Mouse (Mus musculus): ENCODE measurements around the gene Tns1.
A peak's percentile ranks its signal among the peaks of the same experiment; 100 is the strongest.

The Tns1 gene

DNA sequence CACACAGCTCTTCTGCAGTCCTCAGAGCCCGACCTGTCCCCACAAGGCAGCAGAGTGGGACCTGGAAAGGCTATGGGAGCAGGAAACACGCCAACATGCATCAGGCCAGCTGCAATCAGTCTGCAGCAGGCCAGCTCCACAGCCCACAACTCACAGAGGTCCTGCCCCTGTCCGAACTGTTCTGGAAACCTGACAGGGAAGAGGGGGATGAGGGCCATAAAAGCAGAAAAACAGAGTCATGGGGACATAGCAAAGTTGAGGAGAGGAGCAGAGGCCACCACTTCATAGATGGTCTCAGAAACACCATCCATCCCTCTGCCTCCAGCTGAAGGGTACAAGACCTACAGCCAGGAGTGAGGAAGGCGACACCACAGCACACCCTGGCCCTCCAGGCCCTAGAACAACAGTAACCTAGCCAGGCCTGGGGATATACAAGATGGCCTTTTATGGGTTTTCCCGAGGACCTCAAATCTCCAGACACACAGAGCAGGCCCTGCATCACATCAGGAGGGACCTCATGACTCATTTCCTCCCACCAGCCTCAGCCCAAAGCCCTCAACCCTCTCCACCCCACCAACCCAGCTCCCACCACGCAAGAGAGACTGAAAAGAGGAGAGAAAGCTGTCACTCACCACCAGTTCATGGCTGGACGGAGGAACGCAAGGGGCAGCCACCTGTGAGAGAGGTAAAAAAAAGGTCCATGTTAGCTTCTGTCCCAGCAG is 108.6 kb downstream of the Tns1 start:
- DNase-seq (ENCODE audit: low read depth, low spot score), result no peak

DNA sequence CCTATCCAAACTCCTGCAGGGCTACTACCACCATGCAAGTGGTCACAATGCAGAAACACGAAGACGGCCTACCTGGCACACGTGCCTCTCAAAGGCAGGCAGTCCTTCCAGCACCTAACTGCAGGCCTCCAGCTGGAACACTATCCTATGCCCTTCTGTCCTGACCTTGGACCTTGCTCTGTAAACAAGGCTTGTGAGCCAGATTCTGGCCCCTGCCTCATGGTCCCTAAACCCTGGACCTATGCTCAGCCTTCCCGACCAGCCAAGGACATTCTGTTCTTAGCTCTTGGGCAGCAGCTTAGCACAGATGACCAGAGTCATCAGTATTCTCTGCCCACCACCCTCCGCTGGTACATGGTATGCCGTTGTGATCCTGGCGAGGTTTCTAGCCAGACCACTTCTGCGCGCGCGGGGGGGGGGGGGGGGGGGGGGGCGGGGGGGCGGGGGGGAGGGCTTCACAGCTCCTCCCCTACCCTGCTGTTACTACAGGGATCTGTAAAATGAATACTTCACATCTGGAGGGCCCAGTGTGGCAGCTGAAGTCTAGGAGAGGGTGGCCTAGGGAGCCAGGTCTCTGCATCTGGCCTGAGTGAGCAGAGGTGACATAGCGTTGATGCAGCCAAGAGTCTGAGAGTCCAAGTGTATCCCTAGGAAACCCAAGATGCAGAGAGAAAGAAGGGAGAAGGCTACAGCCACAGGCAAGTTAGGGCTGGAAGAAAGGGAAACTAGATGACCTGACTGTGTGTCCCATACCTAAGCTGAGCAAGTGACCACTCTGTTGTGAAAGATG is 109.5 kb downstream of the Tns1 start:
- no peak for DNase-seq (ENCODE audit: low read depth, low spot score)

DNA sequence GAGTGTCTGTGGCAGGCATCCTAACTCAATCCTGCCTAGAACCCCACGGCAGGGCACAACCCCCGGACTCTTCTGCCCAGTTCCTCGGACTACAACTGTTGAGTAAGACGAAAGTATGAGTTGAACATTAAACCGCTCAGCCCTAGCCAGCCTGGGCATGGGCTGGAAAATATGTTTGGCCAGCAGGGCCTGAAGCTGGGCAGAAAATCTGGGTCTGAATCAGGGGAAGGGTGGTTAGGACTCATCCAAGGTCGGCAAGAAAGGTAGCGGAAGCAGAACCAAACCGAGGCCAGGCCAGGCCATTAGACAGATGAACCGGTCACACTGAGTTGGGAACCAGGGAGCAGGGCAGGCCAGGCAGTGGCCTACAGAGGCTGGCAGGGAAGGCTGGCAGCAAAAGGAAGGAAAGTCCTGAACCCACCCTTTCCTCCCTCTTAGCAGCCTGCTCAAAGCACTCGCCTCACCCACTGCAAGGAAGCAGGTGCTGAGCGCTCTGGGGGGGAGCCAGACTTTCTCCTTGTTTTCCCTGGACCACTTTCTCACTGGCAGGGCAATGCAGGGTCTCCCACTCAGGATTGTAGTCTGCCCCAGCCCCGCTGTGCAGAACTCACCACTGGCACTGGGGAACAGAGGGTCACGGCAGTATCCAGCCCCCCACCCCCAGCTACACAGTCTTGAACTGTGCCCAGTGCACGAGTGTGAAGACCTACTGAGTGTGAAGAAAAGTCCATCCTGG is 110.8 kb downstream of the Tns1 start:
- no peak for DNase-seq (ENCODE audit: low read depth, low spot score)

DNA sequence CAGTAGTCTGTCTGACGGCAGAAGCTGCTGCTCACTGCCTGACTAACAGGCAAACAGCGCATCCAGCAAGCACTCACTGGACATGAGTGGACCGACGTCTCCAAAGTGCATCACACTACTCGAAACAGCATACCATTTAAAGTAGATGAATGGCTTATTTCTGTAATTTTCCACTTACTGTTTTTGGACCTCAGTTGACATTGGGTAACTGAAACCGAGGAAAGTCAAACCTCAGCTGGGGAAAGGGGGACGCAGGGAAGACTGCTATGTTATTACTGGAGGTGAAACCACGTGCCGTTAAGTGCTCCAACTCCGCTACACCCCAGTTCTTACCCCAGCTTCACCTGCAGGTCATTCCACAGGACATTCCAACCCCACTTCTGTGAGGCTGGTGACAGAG is 111.5 kb downstream of the Tns1 start:
- no peak for DNase-seq (ENCODE audit: low read depth, low spot score)

DNA sequence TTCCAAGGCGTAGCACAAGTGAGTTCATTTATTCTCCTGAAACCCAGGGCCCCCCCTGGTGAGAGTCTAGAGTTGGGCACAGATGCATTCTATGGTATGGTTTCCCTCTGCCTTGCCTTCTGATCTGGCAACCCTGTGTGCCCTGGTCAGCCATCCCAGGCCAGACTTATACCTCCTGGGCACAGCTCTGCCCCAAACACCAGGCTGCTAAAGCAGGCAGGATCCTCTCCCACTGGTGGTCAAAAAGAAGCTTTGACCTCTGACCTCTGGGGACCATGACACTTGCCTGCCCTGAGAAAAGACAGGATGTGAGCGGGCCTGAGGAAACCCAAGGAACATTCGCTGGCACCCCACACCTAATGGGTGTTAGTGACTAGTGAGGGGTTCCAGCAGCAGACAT is 114.8 kb downstream of the Tns1 start:
- no peak for DNase-seq (ENCODE audit: low read depth, low spot score)

DNA sequence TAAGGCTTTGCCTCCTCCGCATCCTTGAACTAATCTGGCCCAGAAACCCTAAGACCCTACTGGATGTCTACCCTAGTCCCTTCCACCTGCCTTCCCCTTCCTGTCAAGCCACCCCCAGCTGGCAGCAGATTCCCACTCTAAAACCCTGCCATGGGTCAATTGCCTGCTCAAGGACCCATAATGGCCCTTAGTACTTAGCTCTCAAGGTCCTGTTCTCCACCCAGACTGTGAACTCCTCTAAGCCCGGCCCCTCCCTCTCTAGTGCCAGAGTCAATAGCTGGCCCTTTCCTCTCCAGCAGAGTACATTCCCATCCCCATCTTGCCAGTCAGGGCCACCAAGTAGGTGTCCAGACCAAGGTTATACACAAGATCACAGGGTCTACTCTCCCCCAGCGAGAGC is 115.3 kb downstream of the Tns1 start:
- DNase-seq (ENCODE audit: low read depth, low spot score), result no peak

DNA sequence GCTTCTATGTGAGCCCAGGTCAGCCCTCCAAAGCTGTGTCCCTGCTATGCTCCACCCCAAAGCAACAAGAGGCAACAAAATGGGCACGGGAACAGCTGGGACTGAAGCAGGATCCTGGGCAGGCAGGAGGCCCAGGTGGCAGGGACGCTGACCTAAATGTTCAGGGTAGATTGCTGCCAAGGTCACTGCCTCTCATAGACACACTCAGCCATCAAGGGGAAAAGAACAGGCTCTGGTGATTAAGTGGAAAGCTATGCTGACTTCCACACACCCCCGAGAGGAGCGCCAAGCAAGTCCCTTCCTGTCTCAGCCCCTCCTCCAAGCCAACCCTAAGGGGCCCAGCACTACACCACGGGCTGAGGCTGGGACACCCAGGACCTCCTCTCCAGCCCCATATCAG is 115.8 kb downstream of the Tns1 start:
- no peak for DNase-seq (ENCODE audit: low read depth, low spot score)

DNA sequence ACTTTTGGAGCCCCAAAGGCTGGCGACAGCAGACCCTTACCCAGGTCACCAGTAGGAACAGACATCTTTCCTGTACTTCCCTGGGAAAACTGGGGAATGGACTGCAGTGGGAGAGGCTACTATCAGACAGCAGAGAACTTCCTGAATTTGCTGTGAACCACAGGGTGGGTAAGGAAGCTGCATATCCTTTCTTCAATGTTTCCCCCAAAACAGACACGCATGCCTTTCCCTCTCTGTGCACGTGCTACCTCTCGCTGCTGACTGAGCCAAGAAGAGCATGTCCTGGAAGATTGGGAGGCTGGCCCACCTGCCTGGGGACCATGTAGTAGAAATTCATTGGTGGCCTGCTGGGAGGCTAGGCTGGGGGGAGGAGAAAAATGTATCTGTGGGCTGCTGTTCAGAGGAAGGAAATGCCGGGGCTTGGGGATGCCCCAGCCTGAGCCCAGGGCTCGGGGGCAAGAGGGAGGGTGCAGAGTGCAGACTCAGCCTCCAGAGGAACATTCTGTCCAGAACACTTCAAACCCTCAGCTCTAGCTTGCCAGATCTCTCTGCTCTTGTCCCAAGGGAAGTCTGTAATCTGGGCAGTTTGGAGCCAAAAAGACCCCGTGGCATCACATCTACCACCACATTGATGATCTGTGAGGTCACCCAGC is 116.7 kb downstream of the Tns1 start:
- DNase-seq (ENCODE audit: low read depth, low spot score), result no peak

DNA sequence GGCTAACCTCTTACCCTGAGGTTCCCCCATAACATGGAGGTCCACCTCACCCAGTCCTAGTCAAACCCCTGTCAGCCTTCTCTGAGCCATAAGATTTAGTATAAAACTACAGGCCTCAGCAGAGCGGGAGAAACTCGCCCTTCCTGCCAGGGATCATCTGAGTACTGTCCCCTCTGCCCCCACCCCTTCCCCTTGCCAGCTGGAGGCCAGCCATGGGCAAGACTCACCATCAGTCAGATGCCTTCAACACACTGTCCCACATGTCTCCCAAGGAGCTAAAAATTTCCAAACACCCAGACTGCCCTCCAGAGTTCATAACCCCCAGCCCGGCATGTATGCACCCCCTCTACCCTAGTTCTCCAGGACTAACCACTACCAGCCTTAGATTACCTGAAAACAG is 119.2 kb downstream of the Tns1 start:
- no peak for DNase-seq (ENCODE audit: low read depth, low spot score)

DNA sequence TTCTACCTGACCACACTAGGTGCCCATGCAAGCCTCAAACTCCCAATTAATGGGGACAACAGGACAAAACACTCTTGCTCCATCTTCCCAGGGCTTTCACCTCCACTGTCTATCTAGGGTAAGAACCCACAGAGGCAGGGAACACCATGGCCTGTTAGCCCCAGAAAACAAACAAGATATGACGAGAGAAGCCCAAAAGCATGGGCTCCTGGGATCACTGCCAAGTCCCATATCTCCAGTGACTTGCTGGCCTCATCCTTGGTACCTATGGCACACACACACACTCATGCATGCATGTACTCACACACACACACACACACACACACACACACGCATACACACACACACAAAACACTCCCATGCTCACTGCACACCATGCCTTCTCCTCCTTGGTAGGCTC is 120.5 kb downstream of the Tns1 start:
- DNase-seq (ENCODE audit: low read depth, low spot score), result no peak

DNA sequence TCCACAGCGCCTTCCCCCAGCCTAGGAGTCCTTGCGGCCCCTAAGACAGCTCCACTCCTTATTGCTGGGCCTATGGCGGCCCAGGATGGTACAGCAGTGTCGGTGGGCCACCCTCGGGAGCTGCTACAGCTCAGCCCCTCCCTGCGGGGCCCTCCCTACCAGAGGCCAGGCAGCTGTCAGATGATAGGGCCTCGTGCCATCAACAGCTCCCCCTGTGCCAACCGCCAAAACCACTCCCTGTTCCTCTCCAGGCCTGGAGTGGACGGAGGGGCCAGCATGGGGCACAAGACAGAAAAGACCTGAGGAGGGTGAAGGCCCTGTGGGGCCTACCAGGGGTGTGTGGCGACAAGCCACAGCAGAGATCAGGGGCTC is 122.8 kb downstream of the Tns1 start:
- peak; percentile 40 for DNase-seq (ENCODE audit: low read depth, low spot score)

DNA sequence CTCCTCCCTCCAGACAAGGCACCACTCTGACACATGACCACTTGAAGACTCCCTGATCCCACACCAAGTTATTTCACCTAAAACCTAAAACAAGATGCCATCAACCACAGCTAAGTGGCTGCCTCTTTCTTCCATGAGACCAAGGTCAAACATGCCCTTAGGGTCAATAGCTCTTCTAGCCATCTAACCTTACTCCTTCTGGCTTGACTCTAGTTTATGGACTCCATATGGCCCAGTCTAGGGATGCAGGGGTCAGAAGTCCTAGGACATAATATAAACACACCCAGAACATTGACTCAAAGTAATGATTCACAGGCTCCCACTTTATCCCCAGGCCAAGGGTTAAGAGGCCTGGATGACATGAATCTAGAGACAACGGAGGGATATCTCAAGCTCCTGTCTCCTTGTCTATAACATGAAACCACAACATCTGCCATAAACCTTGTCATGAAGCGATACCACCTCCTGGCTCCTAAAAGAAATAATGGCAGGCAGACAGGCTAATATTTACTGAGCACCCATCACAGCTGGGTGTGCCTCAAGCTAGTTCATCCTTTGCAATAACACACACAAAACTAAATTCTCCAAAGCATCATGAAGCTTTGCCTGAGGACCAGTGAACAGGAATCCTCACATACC is 123.3 kb downstream of the Tns1 start:
- no peak for DNase-seq (ENCODE audit: low read depth, low spot score)

DNA sequence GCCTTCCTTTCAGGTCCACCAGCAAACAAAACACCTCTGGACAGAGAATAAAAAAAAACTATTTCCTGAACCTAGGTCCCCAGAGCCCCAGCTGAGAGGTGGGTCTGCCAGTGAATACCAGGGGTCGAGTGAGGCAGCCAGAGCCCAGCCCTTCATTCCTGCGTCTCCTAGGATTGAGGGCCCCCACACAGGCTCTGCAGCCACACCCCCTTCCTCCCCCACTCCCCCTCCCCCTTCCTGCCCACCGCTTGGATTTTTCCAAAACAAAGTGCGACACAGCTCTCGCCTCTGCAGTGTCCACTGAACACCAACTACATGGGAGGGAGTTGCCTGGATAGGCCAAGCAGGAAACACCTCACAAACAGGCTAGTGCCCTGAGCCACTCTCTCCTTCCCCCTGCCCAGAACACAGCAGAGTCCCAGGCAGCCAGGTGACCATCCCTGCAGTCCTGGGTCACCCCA is 124.0 kb downstream of the Tns1 start:
- DNase-seq (ENCODE audit: low read depth, low spot score), result no peak

DNA sequence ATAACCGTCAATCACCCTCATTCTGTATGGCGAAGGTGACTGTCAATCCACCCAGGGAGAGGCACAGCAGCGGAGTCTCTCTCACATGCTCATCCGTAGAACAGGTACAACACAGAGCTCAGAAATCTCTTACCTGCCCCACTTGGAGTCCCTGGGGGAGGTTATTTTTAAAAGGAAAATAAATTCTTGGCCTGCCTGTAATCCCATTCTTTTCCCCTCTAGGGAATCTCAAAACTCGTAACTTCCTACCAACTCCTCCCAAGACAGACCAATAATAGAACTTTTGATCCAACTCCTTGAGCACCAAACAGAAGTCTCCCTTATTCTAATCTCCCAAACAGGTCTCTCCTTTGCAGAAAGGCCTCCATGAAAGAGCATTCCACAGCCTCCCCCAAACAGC is 124.7 kb downstream of the Tns1 start:
- DNase-seq (ENCODE audit: low read depth, low spot score), result no peak

DNA sequence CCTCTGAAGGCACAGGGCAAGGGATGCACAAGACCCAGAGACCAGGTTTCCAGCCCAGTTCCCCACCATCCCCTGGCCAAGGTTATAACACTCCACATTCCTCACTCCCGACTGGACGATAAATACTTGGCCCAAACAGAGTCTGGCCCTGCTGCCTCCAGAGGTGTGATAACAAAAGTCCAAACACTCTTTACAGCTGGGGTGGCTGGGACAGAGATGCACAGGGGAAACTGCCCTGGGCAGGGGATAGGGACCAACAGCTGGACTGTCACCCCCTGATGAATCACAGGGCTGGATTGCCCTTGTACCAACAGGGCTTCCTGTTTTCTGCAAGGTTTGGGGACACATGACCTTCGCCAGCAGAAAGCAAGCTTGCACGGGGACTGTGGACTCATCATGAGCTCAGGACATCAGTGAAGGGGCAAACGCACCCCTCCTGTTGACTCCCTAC is 125.3 kb downstream of the Tns1 start:
- no peak for DNase-seq (ENCODE audit: low read depth, low spot score)

DNA sequence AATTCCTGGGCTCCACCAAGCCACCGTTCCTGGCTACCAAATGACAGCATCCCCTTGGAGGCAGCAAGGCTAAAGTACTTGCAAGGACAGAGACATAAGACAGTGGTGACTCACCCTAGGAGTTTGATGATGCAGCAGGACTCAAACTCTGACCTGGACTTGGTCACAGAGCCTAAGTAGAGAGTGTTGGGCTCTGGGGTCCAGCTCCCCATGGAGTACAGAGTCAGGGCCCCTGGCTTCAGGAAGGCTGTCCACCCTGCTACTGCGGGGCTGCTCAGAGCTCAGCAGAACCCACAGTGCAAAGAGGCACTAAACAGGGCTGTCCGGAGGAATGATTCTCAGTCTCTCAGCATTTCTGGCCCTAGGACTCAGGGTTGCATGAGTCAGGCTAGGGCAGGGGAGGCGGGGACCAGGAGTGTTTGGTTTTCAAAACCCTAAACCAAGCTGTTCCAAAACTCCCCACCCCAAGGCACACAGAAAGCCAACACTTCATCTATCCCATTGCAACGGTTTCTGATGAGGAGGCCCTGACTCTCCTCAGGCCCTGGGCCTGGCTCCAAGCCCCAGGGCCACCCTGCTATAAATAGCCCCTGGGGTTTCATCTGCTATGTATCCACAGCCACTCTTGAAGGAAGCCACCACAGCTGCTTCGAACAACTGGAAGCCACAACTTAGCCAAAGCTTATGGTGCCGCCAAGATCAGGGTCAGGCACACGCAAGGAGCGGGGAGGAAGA is 126.0 kb downstream of the Tns1 start:
- DNase-seq (ENCODE audit: low read depth, low spot score), result no peak

DNA sequence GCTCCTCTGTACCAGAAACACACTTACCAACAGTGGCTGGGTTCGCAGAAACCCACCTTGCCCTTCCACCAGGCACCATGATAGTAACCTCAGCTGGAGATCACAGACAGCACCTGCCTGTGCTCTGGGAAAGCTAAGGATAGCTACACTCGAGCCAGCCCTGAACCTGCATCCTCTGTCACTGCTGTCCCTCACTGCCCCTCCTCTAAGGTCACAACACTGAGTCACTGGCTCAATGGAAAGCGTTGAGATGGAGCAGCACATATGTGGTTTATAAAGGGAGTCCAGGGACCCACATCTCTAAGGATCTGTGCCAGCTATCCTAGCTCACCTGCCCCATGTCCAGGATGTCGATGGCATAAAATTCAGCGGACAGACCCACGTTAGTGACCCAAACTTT is 126.9 kb downstream of the Tns1 start:
- no peak for DNase-seq (ENCODE audit: low read depth, low spot score)

DNA sequence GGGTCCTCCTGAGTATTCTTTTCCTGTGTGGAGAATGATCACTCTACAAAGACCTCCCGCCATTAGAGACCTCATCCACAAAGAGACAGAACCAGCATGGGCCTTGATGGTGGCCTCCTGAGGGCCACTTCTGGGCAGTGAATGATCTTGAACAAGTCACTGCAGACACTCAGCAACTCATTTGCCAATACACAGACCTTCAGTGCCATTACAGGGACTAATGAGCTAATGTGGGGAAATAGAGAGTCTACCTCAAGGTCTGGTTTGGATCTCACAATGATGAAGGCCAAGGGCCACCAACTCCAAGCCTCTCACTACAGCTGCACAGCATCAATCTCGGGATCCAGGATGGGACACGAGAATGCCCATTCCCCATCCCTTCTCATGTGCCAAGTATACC is 127.6 kb downstream of the Tns1 start:
- no peak for DNase-seq (ENCODE audit: low read depth, low spot score)

DNA sequence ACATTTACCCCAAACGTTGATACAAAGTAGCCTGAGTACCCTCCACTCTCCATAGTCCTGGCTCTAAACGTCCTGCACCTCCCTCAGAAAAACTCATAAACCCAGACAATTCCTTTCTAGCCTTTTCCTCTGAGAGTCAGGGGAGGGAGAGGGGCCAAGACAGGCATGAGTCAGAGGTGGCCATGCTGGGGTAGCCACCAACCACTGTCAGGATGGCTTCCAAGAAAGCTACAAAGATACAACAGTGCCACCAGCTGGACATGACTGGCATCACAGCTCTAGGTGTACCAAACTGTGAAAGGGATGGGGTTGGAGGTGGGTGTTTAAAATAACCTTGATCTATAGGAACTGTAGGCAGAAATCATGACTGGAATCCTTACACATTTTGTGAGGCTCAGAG is 128.0 kb downstream of the Tns1 start:
- no peak for DNase-seq (ENCODE audit: low read depth, low spot score)

DNA sequence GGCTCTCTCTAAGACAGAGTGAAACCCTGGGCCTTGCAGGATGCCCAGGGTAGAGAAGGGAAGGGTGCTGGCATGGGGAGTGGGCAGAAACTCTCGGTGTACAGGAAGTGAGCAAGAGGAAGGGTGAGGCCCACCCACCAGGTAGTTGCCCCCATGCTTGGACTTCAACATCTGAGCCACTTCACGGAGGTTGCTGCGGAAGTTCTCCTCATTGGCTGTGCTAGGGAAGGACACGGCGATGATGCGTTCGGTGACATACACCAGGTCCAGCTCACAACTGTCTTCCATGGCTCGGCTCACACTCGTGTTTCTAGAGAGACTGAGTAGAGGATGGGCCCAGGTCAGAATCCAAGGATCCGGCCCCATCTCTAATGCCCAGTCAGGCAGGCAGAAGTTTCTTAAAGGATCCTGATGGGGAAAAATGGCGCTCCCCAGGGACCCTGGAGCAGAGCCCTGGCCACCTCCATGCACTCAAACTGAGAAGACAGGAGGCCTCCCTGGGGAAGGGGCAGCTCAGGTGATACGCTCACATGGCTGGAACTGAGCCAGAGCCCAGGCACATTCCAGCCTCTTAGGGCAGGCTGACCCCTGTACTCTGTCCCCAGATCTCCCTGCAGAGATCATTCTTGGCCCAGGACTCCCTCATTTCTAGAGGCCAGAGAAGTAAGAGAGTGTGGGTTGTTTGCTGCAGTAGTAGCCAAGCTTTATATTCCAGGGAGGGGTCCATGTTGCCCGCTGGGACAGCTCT is 129.0 kb downstream of the Tns1 start:
- DNase-seq (ENCODE audit: low read depth, low spot score), result no peak
